Mouse (Mus musculus) liver, adult 2 months (tissue): ENCODE measurements around the gene Gm4450. TPM values are rescaled to one million over a fixed set of nuclear protein-coding genes. Genes with fewer than 3 reads are reported as not detected.
"Not testable (repeated sequence)": the region's sequence is repeated elsewhere in the genome, so short reads cannot be mapped to it uniquely, and the experiment has no call there.

Source experiments
- DNase-seq: peaks from one replicate; pipeline ENCODE4 v3.0.0-alpha.2; 2011; ENCODE audit warnings: low read depth, low spot score; ENCODE audit errors: extremely low read depth
- H3K27ac ChIP-seq: fragments of 200-500 bp; replicated peaks from 2 replicates; pipeline ENCODE4 v1.5.1; 2012; ENCODE audit warnings: low read depth, mild to moderate bottlenecking, control low read depth, inconsistent platforms, low read length; ENCODE audit not compliant: insufficient read depth
- H3K27me3 ChIP-seq: fragments of 200-500 bp; 2 replicates; pipeline ENCODE4 v1.6.1; 2012; ENCODE audit warnings: mild to moderate bottlenecking, moderate library complexity, low read length, inconsistent platforms; ENCODE audit not compliant: control insufficient read depth, insufficient read depth
- H3K36me3 ChIP-seq: fragments of 200-500 bp; 2 replicates; pipeline ENCODE4 v1.6.1; 2012; ENCODE audit warnings: low read length, inconsistent platforms; ENCODE audit not compliant: control insufficient read depth, insufficient read depth
- H3K4me1 ChIP-seq: fragments of 200-500 bp; 2 replicates; pipeline ENCODE4 v1.6.1; 2011; ENCODE audit warnings: low read length; ENCODE audit not compliant: control insufficient read depth, insufficient read depth
- H3K4me3 ChIP-seq: fragments of 200-500 bp; 2 replicates; pipeline ENCODE4 v1.5.1; 2011; ENCODE audit warnings: low read depth, mild to moderate bottlenecking, control low read depth, low read length, moderate library complexity; ENCODE audit not compliant: insufficient read depth
- H3K79me2 ChIP-seq: fragments of 200-500 bp; 2 replicates; pipeline ENCODE4 v1.6.1; 2012; ENCODE audit warnings: inconsistent platforms, mild to moderate bottlenecking, low read length, moderate library complexity; ENCODE audit not compliant: control insufficient read depth, insufficient read depth
- H3K9ac ChIP-seq: fragments of 200-500 bp; 2 replicates; pipeline ENCODE4 v1.6.1; 2012; ENCODE audit warnings: low read depth, mild to moderate bottlenecking, control low read depth, inconsistent platforms, low read length
- CTCF ChIP-seq: fragments of 200-500 bp; IDR thresholded peaks from 2 replicates; pipeline ENCODE4 v1.5.1; 2011; ENCODE audit warnings: low read depth, low read length, control low read depth
- POLR2A ChIP-seq: fragments of 200-500 bp; IDR thresholded peaks from 2 replicates; pipeline ENCODE4 v1.6.1; 2011; ENCODE audit warnings: low read length, control low read depth; ENCODE audit not compliant: insufficient read depth; ENCODE audit errors: extremely low read depth
- WGBS: fragments of 180-500 bp; shearing (Covaris S2); methylation state at CpG from one replicate; pipeline ENCODE4 v1.1.7; 2018; 5-methylcytosine and 5-hydroxymethylcytosine counted together
- polyA plus RNA-seq: library from polyadenylated mRNA; depleted of rRNA; stranded (reverse); fragments of >200 nt; gene quantifications from 2 replicates; pipeline ENCODE4 v1.2.3, GENCODE M21; 2012
- total RNA-seq: library from RNA; depleted of rRNA; stranded (reverse); fragments of >200 nt; gene quantifications from 2 replicates; pipeline ENCODE4 v1.2.3, GENCODE M21; 2014

Gm4450 gene
- total and polyA plus RNA-seq, 2 experiments, result not detected

DNA sequence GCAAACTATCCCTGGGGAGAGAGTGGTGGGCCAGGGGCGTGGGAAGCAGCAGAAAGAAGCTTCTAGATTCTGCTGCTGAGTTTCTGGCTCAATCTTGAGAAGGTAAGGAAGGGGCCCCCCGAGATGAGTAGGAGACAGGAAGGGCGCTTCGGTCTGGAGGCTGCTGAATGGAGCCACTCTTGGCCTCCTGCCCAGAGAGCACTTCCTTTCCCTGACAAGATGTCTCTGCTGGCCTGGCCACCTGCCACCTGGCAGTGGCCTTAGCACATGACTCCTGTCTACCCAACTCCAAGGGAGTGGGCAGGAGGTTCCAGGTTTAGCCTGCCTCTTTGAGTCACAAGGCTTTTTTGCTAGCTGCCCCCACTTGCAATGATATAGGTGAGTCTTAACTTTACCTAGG lies 39.6 kb downstream of the Gm4450 start:
- no peak overlapping the region for H3K27ac ChIP-seq
- H3K4me1 ChIP-seq, result no peaks in the 10 kb centered on the region; the same call in 1 of the 2 replicates
- H3K4me3 ChIP-seq, result no peak overlapping the region
- H3K36me3 ChIP-seq, result no peaks in the 10 kb centered on the region
- DNase-seq, result peak; percentile 22
- no peak overlapping the region for H3K9ac ChIP-seq
- no peaks in the 10 kb centered on the region for H3K79me2 ChIP-seq
- TF ChIP-seq CTCF (no peak), POLR2A (no peak)
- WGBS, result 60% methylated on average over 4 of the region's 4 CpGs
- no peaks in the 10 kb centered on the region for H3K27me3 ChIP-seq

DNA sequence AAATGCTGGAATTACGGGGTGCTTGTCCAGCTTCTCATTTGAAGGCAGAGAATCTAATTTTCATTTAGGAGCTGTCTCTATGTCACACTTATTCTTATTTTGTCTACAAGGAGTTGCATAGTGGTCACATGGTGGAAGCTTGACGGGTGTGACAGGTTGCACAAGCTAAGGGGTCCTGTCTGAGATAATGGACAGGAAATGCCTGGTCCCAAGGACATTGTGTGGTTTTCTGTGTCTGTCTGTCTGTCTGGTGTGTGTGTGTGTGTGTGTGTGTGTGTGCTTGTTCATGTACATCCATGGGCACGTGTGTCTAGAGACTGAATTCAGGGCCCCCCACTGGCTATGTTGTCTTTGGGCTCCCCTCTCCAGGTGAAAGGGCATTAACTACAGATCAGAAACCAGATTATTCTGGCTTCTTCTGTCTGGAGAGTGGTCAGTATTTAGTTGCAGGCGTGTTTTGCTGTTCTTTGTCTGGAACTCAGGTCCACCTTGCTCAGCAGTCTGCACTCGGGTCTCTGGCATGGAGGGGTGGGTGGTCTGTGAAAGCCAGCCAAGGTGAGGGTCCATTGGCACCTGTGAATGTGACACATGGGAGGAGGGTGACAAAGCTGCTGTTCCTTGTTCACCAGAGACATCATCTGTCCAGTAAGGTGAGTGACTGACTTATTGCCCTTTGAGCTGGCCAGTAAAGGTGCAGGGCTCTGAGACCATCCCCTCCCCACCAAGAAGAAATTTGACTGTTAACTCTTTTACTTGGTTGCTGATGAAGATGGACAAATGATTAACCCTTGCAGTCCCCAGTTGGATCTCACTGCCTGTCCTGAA lies 40.3 kb downstream of the Gm4450 start:
- H3K9ac ChIP-seq, result no peak overlapping the region
- no peak overlapping the region for H3K4me3 ChIP-seq
- TF ChIP-seq CTCF, result no peak
- H3K27me3 ChIP-seq, result no peaks in the 10 kb centered on the region
- no peaks in the 10 kb centered on the region; the same call in 1 of the 2 replicates for H3K4me1 ChIP-seq
- no peaks in the 10 kb centered on the region for H3K79me2 ChIP-seq
- no peaks in the 10 kb centered on the region for H3K36me3 ChIP-seq
- DNase-seq, result no peak
- H3K27ac ChIP-seq, result no peak overlapping the region
- WGBS, result 76% methylated on average over 5 of the region's 5 CpGs

DNA sequence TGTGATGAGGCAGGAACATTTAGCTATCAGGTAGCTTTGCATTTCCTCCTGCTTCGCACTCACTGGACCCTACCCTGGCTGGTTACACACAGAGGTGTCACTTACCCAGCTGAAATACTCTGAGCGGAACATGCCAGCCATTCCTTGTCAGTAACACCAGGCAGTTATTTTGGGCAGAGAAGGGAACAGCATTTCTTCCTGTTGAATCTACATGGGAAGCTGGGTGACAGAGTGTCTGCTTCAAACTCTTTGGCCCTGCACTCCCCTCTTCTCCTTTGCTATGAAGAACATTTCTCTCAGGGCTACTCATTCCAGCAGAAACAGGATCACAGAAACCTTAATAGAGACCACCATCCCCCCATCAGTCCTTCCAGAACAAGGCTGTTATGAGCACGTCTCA lies 42.6 kb downstream of the Gm4450 start:
- 83% methylated on average over 3 of the region's 3 CpGs for WGBS
- no peak overlapping the region for H3K27ac ChIP-seq
- no peak overlapping the region for H3K9ac ChIP-seq
- H3K4me1 ChIP-seq, result no peaks in the 10 kb centered on the region; the same call in 1 of the 2 replicates
- H3K79me2 ChIP-seq, result no peaks in the 10 kb centered on the region
- no peak for TF ChIP-seq CTCF
- TF ChIP-seq POLR2A, result no peak
- H3K4me3 ChIP-seq, result no peak overlapping the region
- DNase-seq, result no peak
- H3K27me3 ChIP-seq, result no peaks in the 10 kb centered on the region
- H3K36me3 ChIP-seq, result no peaks in the 10 kb centered on the region

DNA sequence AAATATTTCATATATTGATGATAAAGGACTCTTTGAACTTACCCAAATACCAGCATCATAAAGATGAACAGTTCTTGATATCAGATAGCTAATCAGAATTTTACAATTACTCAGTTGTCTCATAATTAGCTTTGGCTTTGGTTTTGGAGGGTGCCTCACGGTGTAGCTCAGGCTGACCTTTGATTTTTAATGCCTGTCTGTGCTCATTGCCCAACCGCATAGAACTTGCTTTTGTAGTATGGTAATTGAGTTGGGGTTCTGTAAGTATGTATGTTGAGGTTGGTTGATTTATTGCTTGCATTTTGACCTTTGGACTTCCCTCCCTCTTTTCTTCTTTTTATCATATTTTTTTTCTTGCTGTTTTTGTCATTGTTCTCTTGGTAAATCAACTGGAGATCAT lies 43.2 kb downstream of the Gm4450 start:
- H3K79me2 ChIP-seq, result no peaks in the 10 kb centered on the region
- no peak for DNase-seq
- 42% methylated on average over 2 of the region's 2 CpGs for WGBS
- H3K27ac ChIP-seq, result no peak overlapping the region
- H3K4me3 ChIP-seq, result no peak overlapping the region
- TF ChIP-seq CTCF, result no peak
- no peaks in the 10 kb centered on the region; the same call in 1 of the 2 replicates for H3K4me1 ChIP-seq
- no peaks in the 10 kb centered on the region for H3K36me3 ChIP-seq
- H3K9ac ChIP-seq, result no peak overlapping the region
- H3K27me3 ChIP-seq, result no peaks in the 10 kb centered on the region

DNA sequence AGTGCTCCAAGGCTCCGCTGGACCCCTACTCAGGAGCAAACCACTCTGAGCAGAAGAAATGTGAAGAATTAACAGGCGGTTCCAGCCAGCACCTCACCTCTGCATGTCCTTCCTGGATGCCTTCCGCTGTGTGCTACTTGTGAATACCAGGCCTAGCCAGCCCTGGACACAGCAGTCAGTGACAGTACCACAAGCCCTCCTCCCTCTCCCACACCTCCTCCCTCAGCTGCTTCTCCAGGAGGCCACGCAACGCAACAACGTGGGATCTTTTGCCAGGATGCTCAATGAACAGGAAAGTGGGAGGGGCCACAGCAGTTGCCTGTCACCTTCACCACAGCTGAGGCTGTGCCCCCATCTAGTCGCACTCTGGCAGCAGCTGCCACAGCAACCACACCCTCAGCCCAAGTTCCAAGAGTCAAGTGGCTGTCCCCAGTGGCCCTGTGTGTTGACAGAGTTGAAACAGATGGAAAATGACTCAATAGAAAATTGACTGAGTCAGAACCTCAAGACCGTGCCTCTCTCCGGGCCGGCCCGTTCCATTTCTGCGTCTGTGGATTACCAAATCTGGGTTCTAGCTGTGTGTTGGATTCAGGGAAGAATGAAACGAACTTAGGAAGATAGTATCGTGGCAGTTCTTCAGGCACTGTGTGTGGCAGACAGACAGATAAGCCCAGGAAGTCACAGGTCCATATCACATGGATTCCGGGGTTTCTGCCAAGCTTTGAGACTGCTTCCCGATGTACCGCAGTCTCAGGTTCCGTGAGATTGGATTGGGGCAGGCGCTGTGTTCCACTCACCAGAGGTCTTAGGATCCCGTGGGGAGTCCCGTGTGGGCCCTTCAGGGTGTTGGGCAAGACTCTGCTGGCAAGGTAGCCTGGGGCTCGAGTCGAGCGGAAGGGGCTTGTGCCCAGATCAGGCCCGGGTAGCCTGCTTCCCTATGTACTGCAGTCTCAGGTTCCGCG lies 46.0 kb downstream of the Gm4450 start:
- H3K27me3 ChIP-seq, H3K79me2 ChIP-seq, DNase-seq, H3K27ac ChIP-seq, H3K4me1 ChIP-seq, H3K4me3 ChIP-seq, H3K9ac ChIP-seq, H3K36me3 ChIP-seq: not testable (repeated sequence)
- 84% methylated on average over 16 of the region's 27 CpGs for WGBS

DNA sequence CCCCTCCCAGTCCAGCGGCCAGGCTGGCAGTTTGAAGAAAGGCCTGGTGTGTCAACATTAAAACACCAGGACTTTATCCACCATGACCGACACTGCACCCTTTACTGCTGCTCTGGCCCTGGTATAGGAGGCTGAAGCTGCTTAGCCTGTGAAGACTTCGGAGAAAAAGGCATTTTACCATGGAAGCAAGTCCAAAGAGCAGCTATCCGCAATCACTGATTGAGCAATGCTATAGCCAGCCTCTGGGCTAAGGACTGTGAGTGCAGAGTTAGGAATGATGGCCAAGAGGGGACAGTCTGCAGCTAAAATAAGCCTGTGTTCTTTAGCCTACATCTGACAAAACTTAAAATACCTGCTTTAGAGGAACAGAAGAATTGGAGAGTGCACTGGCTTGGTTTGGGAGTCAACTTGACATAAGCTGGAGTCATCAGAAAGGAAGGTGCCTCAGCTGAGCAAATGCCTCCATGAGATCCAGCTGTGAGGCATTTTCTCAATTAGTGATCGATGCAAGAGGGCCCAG lies 49.6 kb downstream of the Gm4450 start:
- H3K27me3 ChIP-seq, H3K9ac ChIP-seq, H3K4me1 ChIP-seq, H3K27ac ChIP-seq, H3K4me3 ChIP-seq, H3K36me3 ChIP-seq, H3K79me2 ChIP-seq: not testable (repeated sequence)
- peak; percentile 63 for DNase-seq
- 15% methylated on average over 5 of the region's 5 CpGs for WGBS

DNA sequence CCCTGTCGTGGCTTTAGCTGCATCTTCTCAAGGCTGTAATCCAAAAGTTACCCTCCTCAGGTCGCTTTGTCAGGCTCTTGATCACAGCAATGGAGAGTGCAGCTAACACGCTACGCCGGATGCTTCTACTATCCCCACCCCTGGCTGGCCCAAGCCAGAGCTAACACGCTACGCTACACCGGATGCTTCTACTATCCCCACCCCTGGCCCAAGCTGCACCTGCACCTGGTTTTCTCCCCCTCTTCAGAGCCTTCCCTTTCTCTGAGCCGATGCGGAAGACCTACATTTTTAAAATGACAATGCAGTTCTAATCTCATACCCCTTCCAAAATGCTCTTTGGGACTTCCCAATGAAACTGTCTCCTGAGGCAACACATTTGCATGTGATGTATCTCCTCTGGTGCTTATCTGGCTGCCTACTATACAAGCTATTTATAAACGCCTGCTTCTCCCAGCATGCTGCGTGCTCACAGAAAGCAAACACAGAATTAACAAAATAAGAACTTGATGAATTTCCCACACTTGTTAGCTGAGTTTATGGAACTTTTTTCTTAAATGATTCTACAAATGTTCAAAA lies 50.3 kb downstream of the Gm4450 start:
- not testable (repeated sequence) for H3K27ac ChIP-seq, H3K4me1 ChIP-seq, H3K36me3 ChIP-seq, H3K27me3 ChIP-seq, H3K79me2 ChIP-seq, H3K4me3 ChIP-seq, H3K9ac ChIP-seq, DNase-seq
- WGBS, result 70% methylated on average over 12 of the region's 12 CpGs

DNA sequence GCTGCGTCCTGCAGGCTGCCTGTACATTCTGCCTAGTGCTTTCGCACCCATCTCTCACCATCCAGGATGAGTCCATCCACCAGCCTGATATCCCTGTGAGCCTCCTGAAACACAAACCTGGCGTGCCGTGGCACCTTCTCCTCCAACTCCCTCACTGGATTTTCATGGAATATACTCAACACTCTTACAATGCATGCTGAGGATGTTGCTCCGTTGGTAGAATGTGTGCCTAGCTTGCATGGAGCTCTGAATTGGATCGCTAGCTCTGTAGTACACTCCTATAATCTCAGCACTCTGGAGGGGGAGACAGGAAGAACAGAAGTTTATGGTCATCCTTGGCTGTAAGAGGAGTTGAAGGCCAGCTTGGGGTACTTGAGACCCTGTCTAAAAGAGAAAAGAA lies 51.0 kb downstream of the Gm4450 start:
- not testable (repeated sequence) for H3K27me3 ChIP-seq, H3K4me3 ChIP-seq, H3K4me1 ChIP-seq, DNase-seq, H3K36me3 ChIP-seq, H3K27ac ChIP-seq, H3K9ac ChIP-seq, H3K79me2 ChIP-seq
- 97% methylated on average over 6 of the region's 6 CpGs for WGBS
